Mouse (Mus musculus): ENCODE measurements at regions not wholly inside any gene's neighbourhood (a gene's known extent, or its start where the extent isn't known, plus 50 kb on each side); places are given as distances from the start of the nearest gene placed in this dataset.

GRCm38 (mm10) chr9:9606322-9606721 is 367.4 kb upstream of the Arhgap42 start:
- H3K4me1 ChIP-seq (replicated peaks; ENCODE audit: control insufficient read depth in 2 of 2, insufficient read depth in 2 of 2, low read length in 1 of 2) = no peaks in the 10 kb centered on the region
- 33% methylated on average over 1 of the region's 1 CpGs for WGBS (ENCODE audit: insufficient replicate concordance)
- DNase-seq (ENCODE audit: low read depth in 3 of 3, low spot score in 3 of 3) (no peak), ATAC-seq (ENCODE audit: insufficient read depth) (no peak)
- no peaks in the 10 kb centered on the region for H3K9me3 ChIP-seq (ENCODE audit: control insufficient read depth, low read length)
- H3K9ac ChIP-seq (replicated peaks) = no peak overlapping the region
- H3K4me3 ChIP-seq (ENCODE audit: insufficient read depth in 1 of 2, low read depth in 2 of 2, low read length in 2 of 2) = no peak overlapping the region
- H3K27ac ChIP-seq = no peak overlapping the region
- H3K4me2 ChIP-seq (ENCODE audit: low read depth) = no peak overlapping the region
- no peaks in the 10 kb centered on the region for H3K27me3 ChIP-seq (ENCODE audit: control insufficient read depth, insufficient read depth, low read length)
- TF ChIP-seq EP300 (IDR thresholded peaks at IDR 0.05; ENCODE audit: low read depth) (no peak), CTCF (IDR thresholded peaks at IDR 0.05; ENCODE audit: low read depth) (no peak)
- no peaks in the 10 kb centered on the region for H3K36me3 ChIP-seq (replicated peaks; ENCODE audit: control insufficient read depth, insufficient read depth, low read depth)

- H3K4me3 ChIP-seq (ENCODE audit: insufficient read depth in 1 of 2, low read depth in 2 of 2, low read length in 2 of 2) = no peak overlapping the region
- H3K36me3 ChIP-seq (replicated peaks; ENCODE audit: control insufficient read depth, insufficient read depth, low read depth) = no peaks in the 10 kb centered on the region
- H3K27ac ChIP-seq = no peak overlapping the region
- H3K9ac ChIP-seq (replicated peaks) = no peak overlapping the region
- no peaks in the 10 kb centered on the region for H3K4me1 ChIP-seq (replicated peaks; ENCODE audit: control insufficient read depth in 2 of 2, insufficient read depth in 2 of 2, low read length in 1 of 2)
- no peak for ATAC-seq (ENCODE audit: insufficient read depth)
- no peaks in the 10 kb centered on the region for H3K27me3 ChIP-seq (ENCODE audit: control insufficient read depth, insufficient read depth, low read length)
- TF ChIP-seq EP300 (IDR thresholded peaks at IDR 0.05; ENCODE audit: low read depth) = no peak
- TF ChIP-seq CTCF (IDR thresholded peaks at IDR 0.05; ENCODE audit: low read depth) = no peak
- no peaks in the 10 kb centered on the region for H3K9me3 ChIP-seq (ENCODE audit: control insufficient read depth, low read length)
- DNase-seq (ENCODE audit: low read depth in 3 of 3, low spot score in 3 of 3) = no peak
- H3K4me2 ChIP-seq (ENCODE audit: low read depth) = no peak overlapping the region
Observed at GRCm38 (mm10) chr9:9591263-9591662, 352.4 kb upstream of the Arhgap42 start.

- 43% methylated on average over 2 of the region's 2 CpGs for WGBS (ENCODE audit: insufficient replicate concordance)
- DNase-seq (ENCODE audit: low read depth in 3 of 3, low spot score in 3 of 3) = no peak
Observed at GRCm38 (mm10) chr9:9583011-9583605, 344.2 kb upstream of the Arhgap42 start.

GRCm38 (mm10) chr9:9582301-9583010 is 343.6 kb upstream of the Arhgap42 start:
- H3K9me3 ChIP-seq (ENCODE audit: control insufficient read depth, low read length) = no peaks in the 10 kb centered on the region
- no peak overlapping the region for H3K27ac ChIP-seq
- H3K4me3 ChIP-seq (ENCODE audit: insufficient read depth in 1 of 2, low read depth in 2 of 2, low read length in 2 of 2) = no peak overlapping the region
- no peaks in the 10 kb centered on the region for H3K27me3 ChIP-seq (ENCODE audit: control insufficient read depth, insufficient read depth, low read length)
- H3K36me3 ChIP-seq (replicated peaks; ENCODE audit: control insufficient read depth, insufficient read depth, low read depth) = no peaks in the 10 kb centered on the region
- DNase-seq (ENCODE audit: low read depth in 3 of 3, low spot score in 3 of 3) = no peak
- no peaks in the 10 kb centered on the region for H3K4me1 ChIP-seq (replicated peaks; ENCODE audit: control insufficient read depth in 2 of 2, insufficient read depth in 2 of 2, low read length in 1 of 2)
- TF ChIP-seq CTCF (IDR thresholded peaks at IDR 0.05; ENCODE audit: low read depth) (no peak), EP300 (IDR thresholded peaks at IDR 0.05; ENCODE audit: low read depth) (no peak)
- no peak overlapping the region for H3K9ac ChIP-seq (replicated peaks)
- H3K4me2 ChIP-seq (ENCODE audit: low read depth) = no peak overlapping the region
- 60% methylated on average over 3 of the region's 3 CpGs for WGBS (ENCODE audit: insufficient replicate concordance)
- no peak for ATAC-seq (ENCODE audit: insufficient read depth)

More at GRCm38 (mm10) chr9:9583011-9583605, 344.2 kb upstream of the Arhgap42 start:
- H3K27ac ChIP-seq = no peak overlapping the region
- no peaks in the 10 kb centered on the region for H3K27me3 ChIP-seq (ENCODE audit: control insufficient read depth, insufficient read depth, low read length)
- H3K9me3 ChIP-seq (ENCODE audit: control insufficient read depth, low read length) = no peaks in the 10 kb centered on the region
- H3K4me1 ChIP-seq (replicated peaks; ENCODE audit: control insufficient read depth in 2 of 2, insufficient read depth in 2 of 2, low read length in 1 of 2) = no peaks in the 10 kb centered on the region
- no peak overlapping the region for H3K4me3 ChIP-seq (ENCODE audit: insufficient read depth in 1 of 2, low read depth in 2 of 2, low read length in 2 of 2)
- H3K36me3 ChIP-seq (replicated peaks; ENCODE audit: control insufficient read depth, insufficient read depth, low read depth) = no peaks in the 10 kb centered on the region
- H3K4me2 ChIP-seq (ENCODE audit: low read depth) = no peak overlapping the region
- no peak overlapping the region for H3K9ac ChIP-seq (replicated peaks)
- TF ChIP-seq CTCF (IDR thresholded peaks at IDR 0.05; ENCODE audit: low read depth) (no peak), EP300 (IDR thresholded peaks at IDR 0.05; ENCODE audit: low read depth) (no peak)
- ATAC-seq (ENCODE audit: insufficient read depth) = no peak

- WGBS (ENCODE audit: insufficient replicate concordance) = 68% methylated on average over 5 of the region's 5 CpGs
- H3K27ac ChIP-seq = no peak overlapping the region
- H3K4me1 ChIP-seq (replicated peaks; ENCODE audit: control insufficient read depth in 2 of 2, insufficient read depth in 2 of 2, low read length in 1 of 2) = no peaks in the 10 kb centered on the region
- no peak overlapping the region for H3K4me3 ChIP-seq (ENCODE audit: insufficient read depth in 1 of 2, low read depth in 2 of 2, low read length in 2 of 2)
- no peak for DNase-seq (ENCODE audit: low read depth in 3 of 3, low spot score in 3 of 3)
- H3K9me3 ChIP-seq (ENCODE audit: control insufficient read depth, low read length) = no peaks in the 10 kb centered on the region
- ATAC-seq (ENCODE audit: insufficient read depth) = no peak
- H3K36me3 ChIP-seq (replicated peaks; ENCODE audit: control insufficient read depth, insufficient read depth, low read depth) = no peaks in the 10 kb centered on the region
- TF ChIP-seq CTCF (IDR thresholded peaks at IDR 0.05; ENCODE audit: low read depth) (no peak), EP300 (IDR thresholded peaks at IDR 0.05; ENCODE audit: low read depth) (no peak)
- no peak overlapping the region for H3K9ac ChIP-seq (replicated peaks)
- H3K27me3 ChIP-seq (ENCODE audit: control insufficient read depth, insufficient read depth, low read length) = no peaks in the 10 kb centered on the region
- H3K4me2 ChIP-seq (ENCODE audit: low read depth) = no peak overlapping the region
Observed at GRCm38 (mm10) chr9:9568040-9568649, 329.2 kb upstream of the Arhgap42 start.

Measured in liver, embryonic 14.5 days (tissue).